Mouse (Mus musculus): ENCODE data around the gene Asna1. TPM values are rescaled to one million over a fixed set of nuclear protein-coding genes. Genes with fewer than 3 reads are reported as not detected.
A peak's percentile ranks its signal among the peaks of the same experiment; 100 is the strongest.

The Asna1 gene
- polyA plus RNA-seq, 1 experiment from 2014 or later: 154 TPM

DNA sequence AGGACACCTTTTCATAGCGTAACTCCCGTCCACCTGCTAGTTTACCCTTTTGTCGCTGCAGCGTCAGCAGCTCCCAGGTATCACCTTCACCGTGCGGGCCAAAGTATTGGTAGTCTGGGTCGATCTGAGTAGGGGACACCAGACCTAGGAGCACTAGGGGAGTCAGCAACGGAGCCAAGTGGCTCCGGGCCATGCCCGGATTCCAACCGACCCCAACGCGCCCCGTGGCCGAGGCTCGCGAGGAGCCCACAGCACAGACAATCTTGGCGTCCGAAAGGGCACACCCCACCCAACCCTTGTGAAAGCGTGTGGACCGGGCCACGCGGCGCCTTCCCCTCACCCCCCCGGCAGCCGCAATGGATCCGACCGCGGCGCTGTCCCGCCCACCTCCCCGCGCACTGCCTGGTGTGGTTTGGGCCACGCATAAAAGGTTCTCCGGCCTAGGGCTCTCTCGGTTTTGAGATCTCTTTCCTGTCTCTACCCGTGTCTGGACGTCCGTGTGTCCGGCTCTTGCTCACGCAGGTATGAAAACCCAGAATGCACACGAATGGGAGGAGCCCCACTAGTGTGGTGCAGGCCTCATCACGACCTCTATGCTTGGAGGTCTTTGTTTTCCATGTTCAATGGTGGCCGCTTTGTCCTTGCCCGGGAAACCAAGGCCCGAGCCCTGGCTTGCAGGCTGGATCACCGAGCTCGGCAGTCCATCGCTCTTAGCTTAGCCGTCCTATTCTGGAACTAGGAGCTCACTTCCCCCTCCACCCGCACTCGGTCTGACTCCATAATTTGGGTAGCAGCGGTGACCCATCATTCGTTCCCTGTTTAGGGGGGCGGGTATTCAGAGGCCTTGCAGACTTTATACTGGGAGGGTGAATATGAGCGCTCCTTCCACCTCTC, 55.6 kb downstream of the Asna1 start, which contains the start of the genes Gm49661, Prdx2 and Rnaseh2a:
Gm49661 (minus strand) TSS at position 193 of the 894 bp plus-strand sequence.
Prdx2 (plus strand) TSS at position 347 of the 894 bp plus-strand sequence.
Rnaseh2a (minus strand) TSS at position 527 of the 894 bp plus-strand sequence.
- Histone ChIP-seq H3K36me3 (peaks cover 34% of the 10 kb centered on the region), H3K27me3 (replicated peaks) (no peaks in the 10 kb centered on the region), H3K4me1 (peaks cover 52% of the 10 kb centered on the region), H3K9ac (replicated peaks) (peak within 1 kb of the TSS; percentile 87), H3K9me3 (replicated peaks) (no peaks in the 10 kb centered on the region), H3K27ac (replicated peaks) (peak within 1 kb of the TSS; percentile 88), H3K4me2 (peak within 1 kb of the TSS; percentile 71), H3K4me3 (replicated peaks) (peak within 1 kb of the TSS; percentile 73)
- WGBS: under 1% methylated on average over 56 of the region's 56 CpGs
- peak; percentile 83 for ATAC-seq (ENCODE audit: low FRiP score)

DNA sequence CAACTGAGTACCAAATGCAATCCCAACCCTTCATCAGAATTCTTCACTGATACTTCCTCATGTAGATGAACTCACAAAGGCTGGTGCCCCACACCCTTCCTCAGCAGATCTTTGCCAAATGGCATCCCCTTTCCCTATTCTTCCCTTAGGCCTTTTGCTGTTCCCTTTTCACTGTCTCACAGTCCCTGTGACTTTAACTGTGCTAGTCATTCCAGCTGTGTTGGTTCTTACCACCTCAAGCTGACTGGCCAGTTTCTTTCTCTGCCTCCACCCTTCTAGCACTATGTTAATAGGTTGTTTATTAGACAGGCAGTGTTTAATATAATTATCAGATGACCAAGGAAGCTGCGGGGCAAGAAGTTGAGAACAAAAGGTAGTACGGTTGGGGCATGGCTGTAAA, 56.4 kb downstream of the Asna1 start:
- peak overlapping the region; percentile 88 for H3K27ac ChIP-seq (replicated peaks)
- no peaks in the 10 kb centered on the region for H3K9me3 ChIP-seq (replicated peaks)
- H3K4me2 ChIP-seq: peak overlapping the region; percentile 71
- H3K9ac ChIP-seq (replicated peaks): peak overlapping the region; percentile 87
- H3K36me3 ChIP-seq: peaks cover 29% of the 10 kb centered on the region
- H3K4me1 ChIP-seq: peaks cover 50% of the 10 kb centered on the region
- H3K27me3 ChIP-seq (replicated peaks): no peaks in the 10 kb centered on the region
- no peak for ATAC-seq (ENCODE audit: low FRiP score)
- WGBS: 14% methylated on average over 2 of the region's 2 CpGs
- peak overlapping the region; percentile 73 for H3K4me3 ChIP-seq (replicated peaks)

Small RNA genes within 50 kb of the gene (microRNA-seq; reads per million reads assigned to microRNA genes)
- 0.52 reads per million for gene Mir7070

Other genes starting within 250 kb of the Asna1 start
- gene Nfix, start 224.9 kb downstream of the Asna1 start, polyA plus RNA-seq (2015; fragmentation: Nextera tagmentation; extraction: Ambion mirVana): 60.3 and 70.5 TPM in 2 replicates
- 15.7 and 17.2 TPM in 2 replicates for gene Dand5, start 202.5 kb downstream of the Asna1 start, polyA plus RNA-seq (2015; fragmentation: Nextera tagmentation; extraction: Ambion mirVana)
- 44.3 and 45.1 TPM in 2 replicates for gene Gadd45gip1, start 193.8 kb downstream of the Asna1 start, polyA plus RNA-seq (2015; fragmentation: Nextera tagmentation; extraction: Ambion mirVana)
- 71.3 and 98.0 TPM in 2 replicates for gene Rad23a, start 184.6 kb downstream of the Asna1 start, polyA plus RNA-seq (2015; fragmentation: Nextera tagmentation; extraction: Ambion mirVana)
- gene Calr, start 178.3 kb downstream of the Asna1 start, polyA plus RNA-seq (2015; fragmentation: Nextera tagmentation; extraction: Ambion mirVana): 730 and 802 TPM in 2 replicates
- gene Farsa, start 168.3 kb downstream of the Asna1 start, polyA plus RNA-seq (2015; fragmentation: Nextera tagmentation; extraction: Ambion mirVana): 105 and 108 TPM in 2 replicates
- gene Syce2, start 153.2 kb downstream of the Asna1 start, polyA plus RNA-seq (2015; fragmentation: Nextera tagmentation; extraction: Ambion mirVana): 26.4 and 49.7 TPM in 2 replicates
- 39.8 and 41.3 TPM in 2 replicates for gene Gcdh, start 131.4 kb downstream of the Asna1 start, polyA plus RNA-seq (2015; fragmentation: Nextera tagmentation; extraction: Ambion mirVana)
- gene Klf1, start 123.4 kb downstream of the Asna1 start, polyA plus RNA-seq (2015; fragmentation: Nextera tagmentation; extraction: Ambion mirVana): 0.49 and 1.1 TPM in 2 replicates
- gene Dnase2a, start 116.7 kb downstream of the Asna1 start, polyA plus RNA-seq (2015; fragmentation: Nextera tagmentation; extraction: Ambion mirVana): 5.2 and 7.3 TPM in 2 replicates
- 60.7 and 74.7 TPM in 2 replicates for gene Mast1, start 87.9 kb downstream of the Asna1 start, polyA plus RNA-seq (2015; fragmentation: Nextera tagmentation; extraction: Ambion mirVana)
- gene Rtbdn, start 78.3 kb downstream of the Asna1 start, polyA plus RNA-seq (2015; fragmentation: Nextera tagmentation; extraction: Ambion mirVana): 3.0 and 3.8 TPM in 2 replicates
- not detected in 2 replicates for gene Gm49661, start 55.8 kb downstream of the Asna1 start, polyA plus RNA-seq (2015; fragmentation: Nextera tagmentation; extraction: Ambion mirVana)
- gene Prdx2, start 55.7 kb downstream of the Asna1 start, polyA plus RNA-seq (2015; fragmentation: Nextera tagmentation; extraction: Ambion mirVana): 930 and 1,070 TPM in 2 replicates
- gene Rnaseh2a, start 55.5 kb downstream of the Asna1 start, polyA plus RNA-seq (2015; fragmentation: Nextera tagmentation; extraction: Ambion mirVana): 55.0 and 81.5 TPM in 2 replicates
- gene Junb, start 46.6 kb downstream of the Asna1 start, polyA plus RNA-seq (2015; fragmentation: Nextera tagmentation; extraction: Ambion mirVana): 9.4 and 15.1 TPM in 2 replicates
- 33.9 and 37.2 TPM in 2 replicates for gene Hook2, start 34.7 kb downstream of the Asna1 start, polyA plus RNA-seq (2015; fragmentation: Nextera tagmentation; extraction: Ambion mirVana)
- gene Best2, start 10.8 kb downstream of the Asna1 start, polyA plus RNA-seq (2015; fragmentation: Nextera tagmentation; extraction: Ambion mirVana): not detected in 2 replicates
- gene Trir, start 1.5 kb upstream of the Asna1 start, polyA plus RNA-seq (2015; fragmentation: Nextera tagmentation; extraction: Ambion mirVana): 116 and 124 TPM in 2 replicates
- gene Tnpo2, start 11.6 kb upstream of the Asna1 start, polyA plus RNA-seq (2015; fragmentation: Nextera tagmentation; extraction: Ambion mirVana): 54.9 and 55.5 TPM in 2 replicates
- gene Fbxw9, start 34.8 kb upstream of the Asna1 start, polyA plus RNA-seq (2015; fragmentation: Nextera tagmentation; extraction: Ambion mirVana): 60.6 and 68.3 TPM in 2 replicates
- gene Gm5741, start 42.7 kb upstream of the Asna1 start, polyA plus RNA-seq (2015; fragmentation: Nextera tagmentation; extraction: Ambion mirVana): 1.4 and 1.6 TPM in 2 replicates
- gene Dhps, start 46.5 kb upstream of the Asna1 start, polyA plus RNA-seq (2015; fragmentation: Nextera tagmentation; extraction: Ambion mirVana): 102 and 117 TPM in 2 replicates
- 111 and 121 TPM in 2 replicates for gene Wdr83os, start 55.5 kb upstream of the Asna1 start, polyA plus RNA-seq (2015; fragmentation: Nextera tagmentation; extraction: Ambion mirVana)
- 50.3 and 50.5 TPM in 2 replicates for gene Wdr83, start 56.0 kb upstream of the Asna1 start, polyA plus RNA-seq (2015; fragmentation: Nextera tagmentation; extraction: Ambion mirVana)
- gene Man2b1, start 58.0 kb upstream of the Asna1 start, polyA plus RNA-seq (2015; fragmentation: Nextera tagmentation; extraction: Ambion mirVana): 19.3 and 31.1 TPM in 2 replicates
- gene Zfp791, start 97.8 kb upstream of the Asna1 start, polyA plus RNA-seq (2015; fragmentation: Nextera tagmentation; extraction: Ambion mirVana): 3.4 and 4.2 TPM in 2 replicates
- gene Cks1brt, start 126.6 kb upstream of the Asna1 start, polyA plus RNA-seq (2015; fragmentation: Nextera tagmentation; extraction: Ambion mirVana): not detected in 2 replicates
- not detected in 2 replicates for gene Olfr371, start 200.7 kb upstream of the Asna1 start, polyA plus RNA-seq (2015; fragmentation: Nextera tagmentation; extraction: Ambion mirVana)

Data from neural tube, embryonic 15.5 days (tissue).